Mouse (Mus musculus) limb, embryonic 14.5 days (tissue): ENCODE results near the gene Gusb. TPM values are rescaled to one million over a fixed set of nuclear protein-coding genes. Genes with fewer than 3 reads are reported as not detected.

ENCODE experiments used
- ATAC-seq: fragments of 200-750 bp; cut with Nextera tagmentation; 2 replicates; pipeline ENCODE4 v1.8.0; 2017; ENCODE audit warnings: low read depth, moderate number of reproducible peaks, moderate TSS enrichment; ENCODE audit not compliant: low FRiP score
- DNase-seq: peaks from one replicate; pipeline ENCODE4 v3.0.0-alpha.2; 2015; ENCODE audit warnings: low spot score
- H3K27ac ChIP-seq: fragments of 300-500 bp; sonication (generic); replicated peaks from 2 replicates; pipeline ENCODE4 v1.5.1; 2014; ENCODE audit warnings: low read depth, mild to moderate bottlenecking, low read length, moderate library complexity, mixed read lengths
- H3K27me3 ChIP-seq: fragments of 300-500 bp; sonication (generic); 2 replicates; pipeline ENCODE4 v1.6.1; 2014; ENCODE audit warnings: low read length, mixed read lengths; ENCODE audit not compliant: control insufficient read depth, insufficient read depth
- H3K36me3 ChIP-seq: fragments of 300-500 bp; sonication (generic); 2 replicates; pipeline ENCODE4 v1.6.1; 2014; ENCODE audit warnings: mild to moderate bottlenecking, low read length, moderate library complexity, mixed read lengths; ENCODE audit not compliant: control insufficient read depth, insufficient read depth
- H3K4me1 ChIP-seq: fragments of 300-500 bp; sonication (generic); 2 replicates; pipeline ENCODE4 v1.6.1; 2014; ENCODE audit warnings: antibody characterized with exemption, low read length, mixed read lengths; ENCODE audit not compliant: control insufficient read depth, insufficient read depth
- H3K4me2 ChIP-seq: fragments of 300-500 bp; sonication (generic); replicated peaks from 2 replicates; pipeline ENCODE4 v1.6.1; 2014; ENCODE audit warnings: low read depth, mild to moderate bottlenecking, low read length, moderate library complexity; ENCODE audit not compliant: severe bottlenecking
- H3K4me3 ChIP-seq: fragments of 300-500 bp; sonication (generic); replicated peaks from 2 replicates; pipeline ENCODE4 v1.5.1; 2014; ENCODE audit warnings: low read length
- H3K9ac ChIP-seq: fragments of 300-500 bp; sonication (generic); 2 replicates; pipeline ENCODE4 v1.6.1; 2014; ENCODE audit warnings: mild to moderate bottlenecking, low read depth, low read length, moderate library complexity; ENCODE audit not compliant: severe bottlenecking
- H3K9me3 ChIP-seq: fragments of 300-500 bp; sonication (generic); 2 replicates; pipeline ENCODE4 v1.6.1; 2016; ENCODE audit warnings: low read length; ENCODE audit not compliant: control insufficient read depth
- POLR2A ChIP-seq: fragments of 200-500 bp; IDR thresholded peaks from 2 replicates; pipeline ENCODE4 v1.8.0; 2012; ENCODE audit warnings: inconsistent platforms, mild to moderate bottlenecking, moderate library complexity, borderline replicate concordance; ENCODE audit not compliant: insufficient read depth, insufficient read length; ENCODE audit errors: extremely low read depth
- WGBS: fragments of 180-500 bp; shearing (Covaris S2); extraction: QIAGEN DNeasy Blood & Tissue Kit; methylation state at CpG from one replicate; pipeline ENCODE4 v1.1.7; 2014; 5-methylcytosine and 5-hydroxymethylcytosine counted together
- polyA plus RNA-seq, 2 experiments: library from polyadenylated mRNA; depleted of rRNA in 1 of 2; stranded (reverse) in 1 of 2; unstranded in 1 of 2; fragments of >200 nt; fragmentation: Nextera tagmentation in 1 of 2; extraction: Ambion mirVana in 1 of 2; gene quantifications; 2 replicates each; pipeline versions ENCODE4 v1.2.1 to v1.2.3; 2012 to 2014

Gene Gusb
- polyA plus RNA-seq, 2 experiments = 37.2 to 54.4 TPM

GRCm38 (mm10) chr5:129941495-129942045 lies 61.3 kb downstream of the Gusb start, which contains the start of gene Vkorc1l1:
TSS of gene Vkorc1l1 (plus strand) at chr5:129941970.
- peak; percentile 97 for ATAC-seq
- Histone ChIP-seq H3K9me3 (no peaks in the 10 kb centered on the region), H3K4me1 (no peaks in the 10 kb centered on the region), H3K27ac (no peak within 1 kb of the TSS), H3K27me3 (no peaks in the 10 kb centered on the region), H3K9ac (peak within 1 kb of the TSS; percentile 85), H3K4me2 (peak within 1 kb of the TSS; percentile 74), H3K36me3 (peaks cover 9% of the 10 kb centered on the region), H3K4me3 (peak within 1 kb of the TSS; percentile 73)
- DNase-seq = peak; percentile 96
- WGBS = under 1% methylated on average over 56 of the region's 59 CpGs
- TF ChIP-seq POLR2A = no peak

DNA sequence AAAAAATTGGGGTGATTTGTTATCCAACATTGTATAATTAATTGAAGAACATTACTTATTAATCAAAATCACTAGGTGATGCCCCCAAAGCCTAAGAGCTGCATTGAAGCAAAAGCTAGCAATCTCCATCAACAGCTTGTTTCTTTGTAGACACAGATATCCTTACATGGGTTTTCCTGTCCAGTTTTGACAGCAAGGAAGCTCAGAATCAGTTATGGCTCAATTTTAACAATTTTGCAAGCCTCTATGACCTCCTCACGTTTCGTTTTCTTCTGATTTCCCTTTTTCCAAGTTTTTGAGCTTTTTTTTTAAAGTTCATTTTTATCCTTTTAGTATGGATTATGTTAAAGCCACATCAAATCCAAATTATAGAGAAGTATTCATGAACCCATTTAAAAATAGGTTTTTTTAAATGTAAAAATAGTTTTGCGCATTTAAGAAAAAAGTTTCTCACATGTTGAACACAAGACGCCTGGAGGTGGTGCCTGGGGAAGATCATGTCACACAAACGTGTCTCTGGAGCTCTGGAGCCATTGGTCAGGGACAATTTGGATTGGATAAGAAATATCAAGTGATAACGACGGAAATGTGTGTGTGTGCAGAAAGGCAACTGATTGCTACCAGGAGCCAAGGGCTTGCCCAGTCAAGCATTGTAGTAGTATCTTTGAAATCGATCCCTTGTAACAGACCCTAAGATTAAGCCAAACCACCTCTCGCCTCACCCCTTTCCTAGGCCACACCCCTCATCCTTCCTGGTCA lies 61.9 kb downstream of the Gusb start:
- no peaks in the 10 kb centered on the region for H3K4me1 ChIP-seq
- DNase-seq = no peak
- H3K9ac ChIP-seq = no peak overlapping the region
- H3K9me3 ChIP-seq = no peaks in the 10 kb centered on the region
- peak; percentile 36; the same call in 1 of the 2 replicates for ATAC-seq
- no peak overlapping the region for H3K27ac ChIP-seq
- WGBS = 10% methylated on average over 7 of the region's 9 CpGs
- TF ChIP-seq POLR2A = no peak
- peak overlapping the region; percentile 73 for H3K4me3 ChIP-seq
- H3K4me2 ChIP-seq = peak overlapping the region; percentile 42
- no peaks in the 10 kb centered on the region for H3K27me3 ChIP-seq
- H3K36me3 ChIP-seq = peaks cover 9% of the 10 kb centered on the region

- Histone ChIP-seq H3K4me3 (no peak overlapping the region), H3K9ac (no peak overlapping the region), H3K4me1 (no peaks in the 10 kb centered on the region), H3K9me3 (no peaks in the 10 kb centered on the region), H3K27me3 (no peaks in the 10 kb centered on the region), H3K27ac (no peak overlapping the region), H3K4me2 (no peak overlapping the region), H3K36me3 (peaks cover 5% of the 10 kb centered on the region; the same call in 1 of the 2 replicates)
- TF ChIP-seq POLR2A = no peak
- 61% methylated on average over 2 of the region's 2 CpGs for WGBS
- ATAC-seq = no peak
- no peak for DNase-seq
These were observed 62.6 kb downstream of the Gusb start for GRCm38 (mm10) chr5:129940281-129940680.

Other genes with a start within 250 kb of the Gusb start
- 14.5 and 15.9 TPM in 2 replicates for gene Psph, start 215.6 kb downstream of the Gusb start, polyA plus RNA-seq (2012; rRNA removed)
- 28.5 and 34.1 TPM in 2 replicates for gene Psph, start 215.6 kb downstream of the Gusb start, polyA plus RNA-seq (2014; fragmentation: Nextera tagmentation; extraction: Ambion mirVana)
- 50.1 and 55.9 TPM in 2 replicates for gene Sumf2, start 156.1 kb downstream of the Gusb start, polyA plus RNA-seq (2012; rRNA removed)
- gene Sumf2, start 156.1 kb downstream of the Gusb start, polyA plus RNA-seq (2014; fragmentation: Nextera tagmentation; extraction: Ambion mirVana) = 53.8 and 61.3 TPM in 2 replicates
- 773 and 1,133 TPM in 2 replicates for gene Chchd2, start 115.6 kb downstream of the Gusb start, polyA plus RNA-seq (2012; rRNA removed)
- 901 and 959 TPM in 2 replicates for gene Chchd2, start 115.6 kb downstream of the Gusb start, polyA plus RNA-seq (2014; fragmentation: Nextera tagmentation; extraction: Ambion mirVana)
- gene Zbed5, start 107.3 kb downstream of the Gusb start, polyA plus RNA-seq (2012; rRNA removed) = 8.8 and 9.1 TPM in 2 replicates
- gene Zbed5, start 107.3 kb downstream of the Gusb start, polyA plus RNA-seq (2014; fragmentation: Nextera tagmentation; extraction: Ambion mirVana) = 8.2 and 8.4 TPM in 2 replicates
- gene Phkg1, start 104.5 kb downstream of the Gusb start, polyA plus RNA-seq (2012; rRNA removed) = 0.29 and 0.40 TPM in 2 replicates
- 0.21 TPM in 1 of 2 replicates, not detected in the other for gene Phkg1, start 104.5 kb downstream of the Gusb start, polyA plus RNA-seq (2014; fragmentation: Nextera tagmentation; extraction: Ambion mirVana)
- gene Nupr1l, start 94.5 kb downstream of the Gusb start, polyA plus RNA-seq (2012; rRNA removed) = 4.3 and 4.5 TPM in 2 replicates
- gene Nupr1l, start 94.5 kb downstream of the Gusb start, polyA plus RNA-seq (2014; fragmentation: Nextera tagmentation; extraction: Ambion mirVana) = 2.6 and 3.1 TPM in 2 replicates
- 35.7 and 41.8 TPM in 2 replicates for gene Vkorc1l1, start 61.1 kb downstream of the Gusb start, polyA plus RNA-seq (2012; rRNA removed)
- gene Vkorc1l1, start 61.1 kb downstream of the Gusb start, polyA plus RNA-seq (2014; fragmentation: Nextera tagmentation; extraction: Ambion mirVana) = 25.8 and 26.1 TPM in 2 replicates
- gene Asl, start 26.2 kb upstream of the Gusb start, polyA plus RNA-seq (2012; rRNA removed) = 21.5 and 24.5 TPM in 2 replicates
- gene Asl, start 26.2 kb upstream of the Gusb start, polyA plus RNA-seq (2014; fragmentation: Nextera tagmentation; extraction: Ambion mirVana) = 34.5 and 36.5 TPM in 2 replicates
- gene Crcp, start 26.2 kb upstream of the Gusb start, polyA plus RNA-seq (2012; rRNA removed) = 16.6 and 24.2 TPM in 2 replicates
- gene Crcp, start 26.2 kb upstream of the Gusb start, polyA plus RNA-seq (2014; fragmentation: Nextera tagmentation; extraction: Ambion mirVana) = 25.3 and 25.4 TPM in 2 replicates
- gene Tpst1, start 70.3 kb upstream of the Gusb start, polyA plus RNA-seq (2012; rRNA removed) = 59.3 and 68.2 TPM in 2 replicates
- 114 and 117 TPM in 2 replicates for gene Tpst1, start 70.3 kb upstream of the Gusb start, polyA plus RNA-seq (2014; fragmentation: Nextera tagmentation; extraction: Ambion mirVana)
- 5.5 and 7.7 TPM in 2 replicates for gene Kctd7, start 141.8 kb upstream of the Gusb start, polyA plus RNA-seq (2012; rRNA removed)
- 6.1 and 6.2 TPM in 2 replicates for gene Kctd7, start 141.8 kb upstream of the Gusb start, polyA plus RNA-seq (2014; fragmentation: Nextera tagmentation; extraction: Ambion mirVana)
- 20.2 and 21.7 TPM in 2 replicates for gene Rabgef1, start 168.7 kb upstream of the Gusb start, polyA plus RNA-seq (2012; rRNA removed)
- gene Rabgef1, start 168.7 kb upstream of the Gusb start, polyA plus RNA-seq (2014; fragmentation: Nextera tagmentation; extraction: Ambion mirVana) = 19.4 and 24.2 TPM in 2 replicates
- gene Tmem248, start 214.0 kb upstream of the Gusb start, polyA plus RNA-seq (2012; rRNA removed) = 36.1 and 41.1 TPM in 2 replicates
- gene Tmem248, start 214.0 kb upstream of the Gusb start, polyA plus RNA-seq (2014; fragmentation: Nextera tagmentation; extraction: Ambion mirVana) = 42.2 and 49.6 TPM in 2 replicates